ENCODE assay signal across 31 mouse cellular contexts in the genomic region with DNA sequence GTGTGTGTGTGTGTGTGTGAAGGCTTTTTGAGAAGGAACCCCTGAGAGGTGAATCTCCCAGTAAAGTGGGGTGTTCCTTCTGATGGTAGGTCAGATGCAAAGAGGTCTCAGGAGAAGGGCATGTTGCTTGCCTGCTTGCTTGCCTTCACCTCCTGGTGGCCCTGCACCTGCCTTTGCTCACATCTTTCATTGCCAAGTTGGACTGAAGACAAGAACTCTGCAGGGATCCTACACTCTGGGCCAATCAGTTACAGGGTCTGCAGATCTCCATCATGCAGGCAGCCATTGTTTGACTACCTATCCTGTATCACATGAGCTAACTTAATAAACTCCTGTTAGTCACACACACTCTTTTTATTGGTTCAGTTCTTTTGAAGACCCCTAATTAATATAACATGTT.
"Had no signal": no experiment of that assay in that cellular context is flagged by ENCODE, and none has a peak within 500 bp of the region (broad histone marks: within the 10 kb centered on the region; RNA-seq: fewer than 3 reads in every experiment).

No protein-coding gene starts in this region.

- H3K27ac ChIP-seq: heart, embryonic 10.5 days; heart, embryonic 13.5 days; heart, embryonic 15.5 days; hindbrain, embryonic 10.5 days; hindbrain, embryonic 12.5 days; hindbrain, embryonic 13.5 days; hindbrain, embryonic 14.5 days; hindbrain, embryonic 15.5 days; hindbrain, postnatal 0 days; intestine, embryonic 15.5 days; kidney, embryonic 15.5 days; kidney, postnatal 0 days; layer of hippocampus, adult 2 months; left cerebral cortex, adult 2 months had no signal

- H3K36me3 ChIP-seq: heart, embryonic 10.5 days; heart, embryonic 12.5 days; heart, embryonic 13.5 days; heart, embryonic 15.5 days; hindbrain, embryonic 10.5 days; hindbrain, embryonic 12.5 days; hindbrain, embryonic 13.5 days; hindbrain, embryonic 15.5 days; intestine, embryonic 15.5 days; kidney, embryonic 15.5 days had no signal

- DNase-seq: heart, postnatal 10 days; heart, postnatal 14 days; heart, postnatal 36 days; heart, postnatal 4 days; kidney, adult 11 months; kidney, adult 18-20 months; kidney, adult 2 months; kidney, adult 8-10 months; kidney, adult 9 months; kidney, postnatal 10 days; kidney, postnatal 14 days; kidney, postnatal 25 days; kidney, postnatal 36 days; kidney, postnatal 4 days; layer of hippocampus, adult 9-11 months; layer of hippocampus, postnatal 36 days had no signal

- H3K27me3 ChIP-seq: heart, embryonic 12.5 days; heart, embryonic 13.5 days; heart, embryonic 15.5 days; hindbrain, embryonic 12.5 days; hindbrain, embryonic 13.5 days; hindbrain, embryonic 15.5 days; intestine, embryonic 15.5 days; kidney, embryonic 15.5 days had no signal

- H3K4me3 ChIP-seq: heart, embryonic 10.5 days; heart, embryonic 12.5 days; heart, embryonic 13.5 days; heart, embryonic 15.5 days; hindbrain, embryonic 10.5 days; hindbrain, embryonic 12.5 days; hindbrain, embryonic 13.5 days; hindbrain, embryonic 15.5 days; intestine, embryonic 15.5 days; kidney, embryonic 15.5 days; layer of hippocampus, adult 2 months; left cerebral cortex, adult 2 months had no signal

- H3K9me3 ChIP-seq: heart, embryonic 10.5 days; heart, embryonic 12.5 days; heart, embryonic 13.5 days; heart, embryonic 15.5 days; hindbrain, embryonic 10.5 days; hindbrain, embryonic 12.5 days; hindbrain, embryonic 13.5 days; hindbrain, embryonic 15.5 days; intestine, embryonic 15.5 days; kidney, embryonic 15.5 days had no signal

- H3K4me1 ChIP-seq: heart, embryonic 10.5 days; heart, embryonic 12.5 days; heart, embryonic 13.5 days; heart, embryonic 15.5 days; hindbrain, embryonic 13.5 days; intestine, embryonic 15.5 days; kidney, embryonic 15.5 days had no signal
